Mouse (Mus musculus) embryonic fibroblast, embryonic 13.5 days (primary cell): Measurements from ENCODE around the gene Taf8.

Experiments used
- CTCF ChIP-seq: IDR thresholded peaks from 2 replicates; pipeline ENCODE4 v1.5.1; 2011; ENCODE audit warnings: mild to moderate bottlenecking, control low read depth, low read length, moderate library complexity, borderline replicate concordance; ENCODE audit not compliant: insufficient read depth
- POLR2A ChIP-seq: IDR thresholded peaks from 2 replicates; pipeline ENCODE4 v1.6.1; 2011; ENCODE audit warnings: low read depth, mild to moderate bottlenecking, control low read depth, low read length, moderate library complexity

DNA sequence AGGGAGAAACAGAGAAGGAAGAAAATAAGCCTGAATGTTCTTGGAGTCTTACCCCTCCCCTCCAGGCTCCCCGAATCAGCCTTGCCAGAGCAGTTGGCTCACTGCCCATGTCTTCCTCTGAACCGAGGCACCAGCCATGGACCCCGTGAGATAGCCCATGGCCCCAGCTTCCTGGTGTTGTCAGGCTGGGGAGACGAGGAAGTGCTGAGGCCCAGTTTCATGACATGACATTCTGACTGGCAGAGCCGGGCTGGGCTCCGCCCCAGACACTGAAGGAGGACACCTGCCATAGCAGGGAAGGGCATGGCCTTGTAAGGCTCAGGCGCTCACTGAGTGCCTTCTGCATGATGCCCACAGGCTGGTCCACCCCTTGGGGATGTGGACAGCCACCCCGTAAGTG is 47.4 kb downstream of the Taf8 start:
- no peak for TF ChIP-seq CTCF
- TF ChIP-seq POLR2A: no peak
